ENCODE assay signal across 29 mouse cellular contexts in the genomic region with DNA sequence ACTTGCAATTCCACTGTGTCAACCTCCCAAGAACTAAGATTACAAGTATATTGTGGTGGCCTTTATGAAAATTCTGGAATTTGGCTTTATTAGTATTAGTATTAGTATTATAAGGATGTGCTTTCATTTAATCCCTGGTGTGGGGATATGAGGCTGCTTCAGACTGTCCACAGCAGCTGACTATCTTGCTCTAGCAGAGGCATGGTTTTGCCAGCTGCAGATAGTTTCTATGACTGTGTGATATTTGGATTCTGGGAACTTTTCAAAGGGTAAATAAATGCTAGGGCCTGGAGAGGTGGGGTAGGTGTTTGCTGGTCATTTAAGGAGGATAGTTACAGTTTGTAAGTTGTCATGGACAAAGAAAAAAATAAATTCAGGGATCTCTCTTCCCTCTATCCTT. TPM values are rescaled to one million over a fixed set of nuclear protein-coding genes. Genes with fewer than 3 reads are reported as not detected.
DNase-seq lines count a peak whose midpoint lies in the region; ATAC-seq lines count a peak whose summit lies in the region.
"Had no signal": no experiment of that assay in that cellular context is flagged by ENCODE, and none has a peak within 500 bp of the region (broad histone marks: within the 10 kb centered on the region; RNA-seq: fewer than 3 reads in every experiment).

No protein-coding gene starts in this region.

- H3K9me3 ChIP-seq in heart, embryonic 10.5 days, result no peaks in the 10 kb centered on the region
- no peaks in the 10 kb centered on the region for H3K9me3 ChIP-seq in heart, embryonic 12.5 days (replicated peaks)
- H3K9me3 ChIP-seq in liver, embryonic 13.5 days (replicated peaks), result no peaks in the 10 kb centered on the region
- no peaks in the 10 kb centered on the region for H3K9me3 ChIP-seq in liver, embryonic 11.5 days (ENCODE audit: control insufficient read depth, low read length)
- H3K9me3 ChIP-seq: embryonic facial prominence, embryonic 13.5 days; embryonic facial prominence, embryonic 15.5 days; forebrain, embryonic 10.5 days; forebrain, embryonic 12.5 days; G1E had no signal

- ATAC-seq in heart, embryonic 12.5 days (ENCODE audit: insufficient number of reproducible peaks, low FRiP score), result no peak
- peak; percentile 74 for ATAC-seq in liver, embryonic 13.5 days (ENCODE audit: low read depth)
- no peak for ATAC-seq in liver, embryonic 11.5 days (replicated peaks; ENCODE audit: low FRiP score)
- ATAC-seq: activated CD4-positive, CD25-positive, alpha-beta regulatory T cell, adult 4 months; CD4-positive, CD25-positive, alpha-beta regulatory T cell, adult 4 months; forebrain, embryonic 14.5 days; forebrain, embryonic 16.5 days; Patski had no signal

- H3K4me1 ChIP-seq in heart, embryonic 10.5 days, result peaks cover 14% of the 10 kb centered on the region; the same call in 1 of the 2 replicates
- peaks cover 7% of the 10 kb centered on the region; the same call in 1 of the 2 replicates for H3K4me1 ChIP-seq in heart, embryonic 12.5 days (replicated peaks)
- peaks cover 21% of the 10 kb centered on the region for H3K4me1 ChIP-seq in liver, embryonic 13.5 days (replicated peaks)
- H3K4me1 ChIP-seq in liver, embryonic 11.5 days (replicated peaks; ENCODE audit: control insufficient read depth, insufficient read depth, low read length), result no peaks in the 10 kb centered on the region
- H3K4me1 ChIP-seq: embryonic facial prominence, embryonic 13.5 days; embryonic facial prominence, embryonic 15.5 days; forebrain, embryonic 10.5 days had no signal

- H3K27me3 ChIP-seq in heart, embryonic 10.5 days (ENCODE audit: insufficient read depth, poor library complexity, severe bottlenecking), result no peaks in the 10 kb centered on the region
- no peaks in the 10 kb centered on the region for H3K27me3 ChIP-seq in heart, embryonic 12.5 days (replicated peaks)
- H3K27me3 ChIP-seq in liver, embryonic 13.5 days, result no peaks in the 10 kb centered on the region
- H3K27me3 ChIP-seq in liver, embryonic 11.5 days (replicated peaks; ENCODE audit: control insufficient read depth, insufficient read depth, low read length), result no peaks in the 10 kb centered on the region
- H3K27me3 ChIP-seq: CH12.LX; embryonic facial prominence, embryonic 13.5 days; embryonic facial prominence, embryonic 15.5 days; forebrain, embryonic 12.5 days; Patski had no signal

- DNase-seq in heart, embryonic 10.5 days (ENCODE audit: low spot score), result peak; percentile 20
- no peak for DNase-seq in liver, embryonic 13.5 days
- no peak for DNase-seq in liver, embryonic 11.5 days (ENCODE audit: low spot score)
- DNase-seq in embryo, embryonic 10.5 days (ENCODE audit: low spot score), result no peak
- DNase-seq: adrenal gland, adult 8-10 months; adrenal gland, postnatal 14 days; adrenal gland, postnatal 36 days; B cell, adult 2 months; cerebellum, adult 11-12 months; cerebellum, adult 2 months; cerebellum, adult 9-10 months; cerebellum, postnatal 10 days; cerebellum, postnatal 25 days; embryo, embryonic 11 days had no signal

- H3K9ac ChIP-seq in heart, embryonic 12.5 days, result no peak overlapping the region
- H3K9ac ChIP-seq in liver, embryonic 13.5 days, result no peak overlapping the region
- H3K9ac ChIP-seq in liver, embryonic 11.5 days (ENCODE audit: low read depth, low read length), result no peak overlapping the region
- H3K9ac ChIP-seq: embryonic facial prominence, embryonic 13.5 days; embryonic facial prominence, embryonic 15.5 days; forebrain, embryonic 12.5 days had no signal

- no peak overlapping the region for H3K4me3 ChIP-seq in heart, embryonic 10.5 days
- no peak overlapping the region for H3K4me3 ChIP-seq in heart, embryonic 12.5 days
- no peak overlapping the region for H3K4me3 ChIP-seq in liver, embryonic 13.5 days (replicated peaks)
- no peak overlapping the region for H3K4me3 ChIP-seq in liver, embryonic 11.5 days (ENCODE audit: low read depth, low read length)
- H3K4me3 ChIP-seq: embryonic facial prominence, embryonic 13.5 days; embryonic facial prominence, embryonic 15.5 days; erythroblast, embryonic 14.5 days; forebrain, embryonic 10.5 days; forebrain, embryonic 12.5 days had no signal

- H3K4me2 ChIP-seq in heart, embryonic 12.5 days, result no peak overlapping the region
- no peak overlapping the region for H3K4me2 ChIP-seq in liver, embryonic 13.5 days
- no peak overlapping the region for H3K4me2 ChIP-seq in liver, embryonic 11.5 days
- H3K4me2 ChIP-seq: embryonic facial prominence, embryonic 13.5 days; embryonic facial prominence, embryonic 15.5 days; forebrain, embryonic 12.5 days had no signal

- H3K27ac ChIP-seq in heart, embryonic 10.5 days, result no peak overlapping the region
- no peak overlapping the region for H3K27ac ChIP-seq in heart, embryonic 12.5 days (ENCODE audit: poor library complexity, severe bottlenecking)
- H3K27ac ChIP-seq in liver, embryonic 13.5 days, result no peak overlapping the region
- H3K27ac ChIP-seq in liver, embryonic 11.5 days (ENCODE audit: low read depth, low read length), result no peak overlapping the region
- H3K27ac ChIP-seq: embryonic facial prominence, embryonic 13.5 days; embryonic facial prominence, embryonic 15.5 days; forebrain, embryonic 10.5 days; forebrain, embryonic 12.5 days had no signal

- H3K36me3 ChIP-seq in heart, embryonic 10.5 days, result no peaks in the 10 kb centered on the region
- H3K36me3 ChIP-seq in heart, embryonic 12.5 days, result peaks cover 4% of the 10 kb centered on the region; the same call in 1 of the 2 replicates
- no peaks in the 10 kb centered on the region for H3K36me3 ChIP-seq in liver, embryonic 13.5 days
- H3K36me3 ChIP-seq in liver, embryonic 11.5 days (ENCODE audit: control insufficient read depth, insufficient read depth, low read length), result no peaks in the 10 kb centered on the region
- H3K36me3 ChIP-seq: embryonic facial prominence, embryonic 15.5 days; forebrain, embryonic 12.5 days had no signal

RNA-seq across cellular contexts. Expression of gene Tcp11l1, which starts 40.2 kb away (rescaled TPM):
- 35.0 and 36.4 TPM in 2 replicates for polyA plus RNA-seq in heart, embryonic 10.5 days (2016; fragmentation: Nextera tagmentation; extraction: Ambion mirVana)
- 34.5 and 34.6 TPM in 2 replicates for polyA plus RNA-seq in heart, embryonic 12.5 days (2016; fragmentation: Nextera tagmentation; extraction: Ambion mirVana)
- polyA plus RNA-seq in liver, embryonic 13.5 days (2015; fragmentation: Nextera tagmentation; extraction: Ambion mirVana), result 6.8 and 6.9 TPM in 2 replicates
- polyA plus RNA-seq in liver, embryonic 11.5 days (2014; fragmentation: Nextera tagmentation; extraction: Ambion mirVana), result 20.3 and 22.9 TPM in 2 replicates

RNA-seq across cellular contexts. Expression of gene Pin1rt1, which starts 44.5 kb away (rescaled TPM):
- not detected in 2 replicates for polyA plus RNA-seq in heart, embryonic 10.5 days (2016; fragmentation: Nextera tagmentation; extraction: Ambion mirVana)
- not detected in 2 replicates for polyA plus RNA-seq in heart, embryonic 12.5 days (2016; fragmentation: Nextera tagmentation; extraction: Ambion mirVana)
- not detected in 2 replicates for polyA plus RNA-seq in liver, embryonic 13.5 days (2015; fragmentation: Nextera tagmentation; extraction: Ambion mirVana)
- polyA plus RNA-seq in liver, embryonic 11.5 days (2014; fragmentation: Nextera tagmentation; extraction: Ambion mirVana), result not detected in 2 replicates
- polyA plus RNA-seq: activated CD4-positive, CD25-positive, alpha-beta regulatory T cell, adult 4 months; CD4-positive, CD25-positive, alpha-beta regulatory T cell, adult 4 months; cortical plate, adult 2 months; embryonic facial prominence, embryonic 11.5 days; embryonic facial prominence, embryonic 13.5 days; embryonic facial prominence, embryonic 15.5 days; erythroblast, embryonic 14.5 days; forebrain, embryonic 12.5 days; forebrain, embryonic 14.5 days; G1E had no signal
